Mouse (Mus musculus) cerebellum, adult 18-20 months (tissue): ENCODE measurements around the gene Phldb2.

Source experiments
- DNase-seq, 2 experiments: peaks; one replicate each; pipeline ENCODE4 v3.0.0; 2021

Phldb2 gene

GRCm38 (mm10) chr16:45953394-45953793 is at the start of gene Phldb2:
Gene Phldb2, minus strand, starts transcription at chr16:45953598.
- DNase-seq, result no peak

DNA sequence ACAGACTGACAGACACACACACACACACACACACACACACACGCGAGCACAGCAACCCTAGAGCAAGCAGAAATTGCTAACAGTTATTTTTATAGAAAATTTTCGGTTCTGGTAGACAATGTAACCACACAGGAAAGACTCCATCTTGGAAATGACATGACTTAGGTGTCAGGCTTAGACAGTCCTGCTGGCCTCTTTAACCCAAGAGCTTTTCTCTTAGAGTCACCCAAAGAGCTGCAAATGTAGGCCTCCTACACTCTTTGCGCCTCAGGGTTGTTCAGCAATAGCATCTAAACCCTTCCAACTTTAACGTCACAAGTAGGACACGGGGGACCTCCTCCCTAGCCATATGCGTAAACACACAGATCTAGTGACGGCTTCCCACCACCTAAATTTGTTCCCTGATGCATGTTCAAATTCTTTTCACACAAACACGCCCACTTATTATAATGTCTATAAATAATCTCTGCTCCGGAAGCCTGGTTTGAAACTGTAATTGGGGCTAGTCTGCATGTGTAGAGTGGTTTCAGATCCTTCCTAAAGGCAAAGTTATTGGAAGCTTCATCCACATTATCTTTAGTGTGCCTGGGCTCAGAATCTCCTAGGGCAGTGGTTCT is 48.3 kb upstream of the Phldb2 start:
- DNase-seq, result no peak

- DNase-seq, result no peak
Measured at GRCm38 (mm10) chr16:46000976-46001375, 47.6 kb upstream of the Phldb2 start.

DNA sequence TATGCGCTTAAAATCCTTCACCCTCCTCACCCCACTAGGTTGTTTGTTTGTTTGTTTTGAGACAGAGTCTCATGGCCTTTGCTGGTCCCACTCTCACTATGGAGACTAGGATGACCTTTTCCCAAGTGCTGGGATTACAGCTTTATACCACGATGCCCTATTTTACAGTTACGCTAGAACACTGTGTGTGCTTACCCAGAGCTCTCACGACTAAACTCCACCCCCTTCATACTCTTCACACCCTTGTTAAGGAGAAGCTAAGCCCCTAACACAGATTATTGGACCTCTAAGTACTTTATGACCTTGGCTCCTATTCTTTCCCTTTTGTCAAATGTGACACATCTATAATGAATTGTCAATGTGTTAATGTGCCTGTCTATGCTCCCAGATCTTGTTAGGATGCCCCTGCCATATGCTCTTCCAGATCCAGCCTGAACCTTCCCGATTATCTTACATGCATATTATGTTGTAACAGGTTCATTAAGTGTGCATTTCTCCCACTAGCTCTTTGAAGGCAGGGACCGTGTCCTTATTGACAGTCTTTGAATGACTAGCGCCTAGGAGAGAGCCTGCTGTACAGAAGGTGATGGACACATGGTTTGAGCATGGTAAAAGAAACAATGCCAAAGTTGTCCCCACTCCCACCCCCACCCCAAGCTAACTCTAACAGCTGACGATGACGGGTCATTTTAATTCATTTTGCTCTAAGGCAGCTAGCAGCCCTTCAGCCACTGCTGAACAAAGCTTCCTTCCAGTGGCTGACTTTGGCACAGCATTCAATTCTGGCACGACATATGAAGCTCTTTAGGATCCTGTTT is 46.2 kb upstream of the Phldb2 start:
- no peak for DNase-seq

DNA sequence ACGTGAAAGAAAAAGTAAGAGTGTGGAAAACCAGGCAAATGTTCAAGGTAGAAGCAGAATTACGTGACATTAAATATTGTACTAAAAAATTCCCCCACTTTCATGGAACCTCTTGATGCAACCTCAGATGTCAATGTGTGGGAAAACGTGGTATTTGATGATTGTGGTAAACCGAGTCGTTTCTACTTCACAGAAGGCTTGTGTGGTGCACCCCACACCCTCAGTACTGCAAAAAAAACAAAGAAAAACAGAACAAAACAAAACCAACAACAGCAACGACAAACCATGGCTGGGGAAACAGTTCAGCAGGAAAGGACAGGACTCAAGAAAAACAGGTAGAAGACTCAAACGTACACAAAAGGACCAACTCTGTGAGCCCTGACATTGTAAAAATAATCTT is 44.8 kb upstream of the Phldb2 start:
- DNase-seq, result no peak

GRCm38 (mm10) chr16:45990901-45991676 is 37.7 kb upstream of the Phldb2 start:
- DNase-seq, result no peak

- DNase-seq, result no peak
Measured at GRCm38 (mm10) chr16:45986236-45986635, 32.8 kb upstream of the Phldb2 start.

GRCm38 (mm10) chr16:45984610-45985606 is 31.5 kb upstream of the Phldb2 start:
- DNase-seq, result no peak

DNA sequence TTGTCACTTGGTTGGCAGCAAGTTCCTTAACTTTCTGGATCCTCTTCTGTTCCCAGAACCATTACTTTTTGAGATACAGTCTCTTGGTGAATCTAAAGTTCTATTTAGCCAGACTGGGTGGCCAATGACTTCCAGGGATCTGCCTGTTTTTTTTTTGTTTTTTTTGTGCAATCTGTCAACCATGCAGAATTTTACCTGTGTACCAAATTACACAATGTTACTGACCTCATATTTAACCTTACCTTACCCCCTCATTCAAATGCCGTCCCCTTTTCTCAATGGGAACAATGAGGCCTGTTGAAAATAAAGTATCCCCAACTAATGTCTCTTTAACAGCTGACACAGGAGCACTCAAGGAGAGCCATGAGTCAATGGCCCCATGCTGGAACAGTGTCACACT is 22.9 kb upstream of the Phldb2 start:
- no peak for DNase-seq

GRCm38 (mm10) chr16:45973959-45974686 is 20.7 kb upstream of the Phldb2 start:
- DNase-seq, result peak; percentile 44 to 50

DNA sequence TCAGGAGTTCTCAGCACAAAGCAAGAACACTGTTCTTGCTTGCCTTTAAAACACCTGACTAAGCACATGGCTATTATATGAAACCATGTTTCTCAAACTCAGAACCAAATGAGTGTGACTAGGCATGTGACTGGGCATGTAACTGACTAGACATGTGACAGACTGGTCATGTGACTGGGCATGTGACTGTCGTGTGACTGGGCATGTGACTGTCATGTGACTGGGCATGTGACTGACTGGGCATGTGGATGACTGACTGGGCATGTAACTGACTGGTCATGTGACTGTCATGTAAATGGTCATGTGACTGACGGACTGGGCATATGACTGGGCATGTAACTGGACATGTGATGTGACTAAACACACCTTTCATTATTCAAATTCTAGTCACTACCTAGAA is 16.8 kb upstream of the Phldb2 start:
- no peak for DNase-seq

DNA sequence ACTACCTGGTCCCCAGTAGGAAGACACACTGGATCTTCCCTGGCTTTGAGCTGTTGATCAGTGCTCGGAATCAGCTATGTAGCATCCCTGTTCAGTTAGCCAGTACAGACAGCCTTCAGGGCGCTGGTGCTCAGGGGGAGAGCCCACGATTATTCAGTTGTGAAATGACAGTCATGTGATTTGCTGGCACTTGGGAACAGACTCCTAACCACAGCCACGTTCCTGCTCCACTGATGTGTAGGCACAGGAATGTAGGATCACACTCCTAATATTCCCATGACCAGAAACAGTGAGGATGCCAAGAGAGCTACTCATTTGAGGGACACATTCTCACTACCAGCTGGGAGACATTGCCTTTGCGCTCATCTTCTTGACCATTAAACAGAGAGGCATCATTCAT is 15.3 kb upstream of the Phldb2 start:
- no peak for DNase-seq

- DNase-seq, result peak; percentile 71 to 80
Measured at GRCm38 (mm10) chr16:45967471-45967870, 14.1 kb upstream of the Phldb2 start.

DNA sequence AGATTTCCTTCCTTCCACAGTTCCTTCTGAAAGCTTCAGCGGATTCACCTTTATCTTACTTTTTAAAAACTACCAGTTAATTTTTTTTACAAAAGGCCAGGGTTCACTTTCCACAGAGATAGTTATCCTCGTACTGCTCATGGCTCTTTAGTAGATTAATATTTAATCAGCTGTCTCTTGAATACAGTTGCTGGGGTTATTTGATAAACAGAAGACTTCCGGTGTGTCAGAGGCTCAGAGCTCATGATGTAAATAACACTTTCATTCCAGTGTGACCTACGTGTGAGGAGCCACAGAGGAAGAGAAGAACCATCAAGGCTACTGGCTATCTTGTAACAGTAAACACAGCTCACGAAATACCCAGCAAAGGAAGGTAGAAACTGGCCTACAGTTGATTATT is 13.2 kb upstream of the Phldb2 start:
- no peak for DNase-seq

- no peak for DNase-seq
Measured at GRCm38 (mm10) chr16:45964777-45965176, 11.4 kb upstream of the Phldb2 start.

DNA sequence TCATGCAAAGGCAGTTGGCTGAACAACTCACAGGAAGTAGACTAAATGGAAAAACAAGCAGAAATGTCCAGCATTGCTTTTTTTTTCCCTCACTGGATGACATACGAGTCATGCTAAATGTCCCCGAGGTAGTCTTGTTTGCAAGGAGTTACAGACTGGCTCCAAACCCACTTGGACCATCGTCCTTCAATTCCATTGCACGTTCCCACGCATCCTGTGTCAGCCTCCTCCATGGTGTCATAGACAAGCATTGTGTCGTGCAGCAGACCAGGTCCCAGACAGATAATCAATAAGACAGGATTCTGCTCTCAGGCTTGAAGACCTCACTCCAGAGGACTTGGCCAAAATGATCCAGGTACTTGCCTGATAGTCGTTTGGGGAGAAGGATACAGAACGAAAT is 10.4 kb upstream of the Phldb2 start:
- DNase-seq, result no peak

DNA sequence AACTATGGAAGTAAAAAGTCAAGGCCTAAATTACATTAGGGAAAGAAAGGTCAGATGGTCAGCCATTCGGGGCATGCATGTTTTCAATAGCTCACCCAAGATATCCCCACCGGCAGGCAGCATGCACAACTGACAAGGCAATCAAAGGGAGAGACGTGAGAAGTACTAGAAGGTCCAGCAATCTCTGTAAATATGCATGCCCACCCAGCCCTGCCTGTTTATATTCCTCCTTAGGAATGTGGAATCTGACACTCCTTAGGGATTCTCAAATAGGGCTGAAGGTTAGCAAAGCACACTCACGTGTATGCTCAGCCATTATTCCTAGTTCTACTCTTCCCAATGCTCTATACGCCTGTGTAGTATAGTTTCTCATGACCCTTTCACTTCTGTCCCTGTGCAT is 9.7 kb upstream of the Phldb2 start:
- no peak for DNase-seq

DNA sequence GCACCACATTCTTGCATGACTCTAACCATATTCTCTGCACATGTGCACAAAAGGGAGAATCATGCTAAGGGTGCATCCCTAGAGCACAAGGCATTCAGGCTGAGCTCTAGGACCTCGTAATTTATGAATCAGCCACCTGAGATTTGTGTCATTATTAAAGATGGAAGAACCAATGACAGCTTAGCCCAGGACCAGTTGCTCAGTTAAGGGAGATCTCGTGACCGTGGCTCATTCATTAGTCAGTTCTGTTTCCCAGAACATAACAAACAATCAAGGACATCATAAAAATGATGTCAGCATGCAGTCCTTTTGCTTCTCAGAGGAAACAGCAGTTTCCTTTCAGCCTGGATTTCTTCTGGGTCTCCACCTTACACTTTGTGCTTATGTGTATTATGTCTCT is 7.6 kb upstream of the Phldb2 start:
- DNase-seq, result no peak

- no peak for DNase-seq
Measured at GRCm38 (mm10) chr16:45956390-45956950, 3.1 kb upstream of the Phldb2 start.

DNA sequence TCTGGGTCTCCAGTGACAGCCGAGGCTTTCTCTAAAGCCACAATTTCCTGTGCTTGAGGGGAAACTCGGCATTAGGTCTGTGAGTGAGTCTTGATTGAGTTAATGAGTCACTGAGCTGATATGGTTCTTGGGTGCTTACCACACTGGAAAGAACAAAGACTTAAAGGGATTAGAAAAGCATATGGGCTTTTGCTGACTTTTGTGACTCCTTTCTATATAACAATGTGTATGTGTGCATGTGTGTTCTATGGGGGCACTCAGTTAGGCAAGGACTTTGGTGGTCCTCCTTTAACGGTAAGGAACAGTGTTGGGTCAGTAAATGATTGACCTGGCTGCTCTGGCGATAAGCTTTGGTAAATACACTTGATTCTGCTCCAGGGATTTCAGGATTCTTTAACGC is 897 bp downstream of the Phldb2 start:
- no peak for DNase-seq

DNA sequence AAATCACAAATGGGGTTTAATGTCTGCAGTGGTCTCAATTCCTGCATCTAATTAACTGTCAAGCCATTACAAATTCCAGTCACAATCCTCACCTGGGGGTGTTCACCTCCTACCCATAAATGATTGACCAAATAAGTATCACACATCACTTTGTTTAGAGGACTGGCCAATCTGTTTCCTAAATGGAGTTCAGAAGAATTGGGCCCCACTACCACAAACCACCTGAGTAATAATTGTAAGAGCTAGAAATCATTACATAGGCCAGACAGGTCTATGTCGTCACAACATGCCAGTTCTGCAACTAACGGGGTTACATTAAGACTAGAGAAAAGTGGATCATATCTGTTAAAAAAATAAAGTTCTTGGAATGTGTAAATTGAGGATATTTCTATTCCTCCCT is 1.4 kb downstream of the Phldb2 start:
- no peak for DNase-seq

- no peak for DNase-seq
Measured at GRCm38 (mm10) chr16:45946335-45946734, 7.1 kb downstream of the Phldb2 start.
